Mouse (Mus musculus) adrenal gland, adult 8-10 months (tissue): ENCODE results near the gene Ccdc69. TPM values are rescaled to one million over a fixed set of nuclear protein-coding genes. Genes with fewer than 3 reads are reported as not detected.
"Not testable (repeated sequence)": the region's sequence is repeated elsewhere in the genome, so short reads cannot be mapped to it uniquely, and the experiment has no call there.

Source experiments
- DNase-seq: peaks from one replicate; pipeline ENCODE4 v3.0.0; 2022
- total RNA-seq, 4 experiments: library from RNA; stranded (reverse); gene quantifications; 2 replicates each; pipeline ENCODE4 v1.2.4; 2022

Gene Ccdc69
- total RNA-seq, result 1 to 10 TPM; 3.9 to 7.5 (median 4.5) TPM

DNA sequence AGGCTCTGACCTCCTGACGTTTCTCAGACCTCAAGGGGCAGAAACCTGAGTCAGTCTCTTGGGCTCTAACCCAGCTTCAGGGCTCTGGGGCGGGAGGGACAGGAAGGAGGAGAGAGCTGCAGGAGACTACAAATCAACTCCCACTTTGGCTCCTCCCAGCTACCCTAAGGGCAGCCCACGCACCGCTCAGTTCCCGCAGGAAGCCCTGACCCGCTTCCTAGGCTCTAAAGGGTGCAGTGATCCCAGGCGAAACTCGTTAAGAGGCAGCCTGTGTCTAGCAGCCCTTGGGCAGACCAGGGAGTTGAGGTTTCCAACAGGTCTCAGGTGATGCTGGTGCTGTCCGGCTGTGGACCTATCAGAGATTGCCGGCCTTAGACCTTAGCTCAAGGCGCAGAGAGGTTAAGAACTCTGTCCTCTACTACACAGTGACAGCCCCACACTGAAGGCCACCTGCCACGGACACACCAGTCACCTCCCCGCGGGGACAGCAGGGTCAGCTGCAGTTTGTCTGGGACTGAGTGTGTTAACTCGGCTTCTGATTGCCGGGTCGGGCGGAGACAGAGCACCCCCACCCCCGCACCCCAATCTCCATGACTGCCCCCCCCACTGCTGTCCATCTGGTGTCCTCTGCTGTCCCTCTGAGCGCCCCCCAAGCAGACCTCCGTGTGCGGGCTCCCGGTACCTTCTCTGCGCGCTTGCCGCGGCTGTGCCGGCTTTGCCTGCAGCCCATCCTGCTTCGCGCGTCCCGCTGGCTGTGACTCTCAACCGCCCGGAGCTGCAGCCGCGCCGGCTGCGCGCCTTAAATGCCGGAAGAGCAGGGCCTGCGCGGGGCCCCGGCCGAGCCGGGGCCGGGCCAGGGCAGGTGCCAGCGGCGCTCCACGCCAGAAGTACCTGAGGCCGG lies at the start of gene Ccdc69:
Ccdc69 (minus strand) TSS at position 801 of the 901 bp plus-strand sequence.
- peak; percentile 78 for DNase-seq

- no peak for DNase-seq
Observed at GRCm38 (mm10) chr11:55126663-55127062, 48.7 kb upstream of the Ccdc69 start.

GRCm38 (mm10) chr11:55121430-55121829 lies 43.5 kb upstream of the Ccdc69 start:
- no peak for DNase-seq

- no peak for DNase-seq
Observed at GRCm38 (mm10) chr11:55120821-55121271, 42.9 kb upstream of the Ccdc69 start.

- DNase-seq, result no peak
Observed at GRCm38 (mm10) chr11:55120279-55120678, 42.3 kb upstream of the Ccdc69 start.

- DNase-seq, result no peak
Observed at GRCm38 (mm10) chr11:55117031-55117430, 39.1 kb upstream of the Ccdc69 start.

GRCm38 (mm10) chr11:55116004-55116403 lies 38.1 kb upstream of the Ccdc69 start:
- no peak for DNase-seq

GRCm38 (mm10) chr11:55114291-55114690 lies 36.4 kb upstream of the Ccdc69 start:
- no peak for DNase-seq

DNA sequence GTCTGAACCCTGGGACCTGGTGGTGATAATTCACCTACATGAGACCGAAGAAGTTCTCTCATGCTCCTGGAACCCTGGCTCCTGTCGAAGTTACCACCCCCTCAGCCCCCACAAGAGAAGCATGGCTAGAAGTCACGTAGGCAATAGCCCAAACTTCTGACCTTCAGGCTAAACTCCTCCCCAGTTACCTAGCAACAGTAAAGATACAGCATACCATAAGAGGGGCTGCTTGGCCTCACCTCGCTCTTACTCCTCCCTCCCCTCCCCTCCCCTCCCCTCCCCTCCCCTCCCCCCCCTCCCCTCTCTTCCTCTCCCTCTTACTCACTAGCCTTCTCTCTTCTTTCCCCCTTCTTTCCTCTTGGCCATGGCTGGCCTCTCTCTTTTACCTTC lies 35.9 kb upstream of the Ccdc69 start:
- DNase-seq, result not testable (repeated sequence)

DNA sequence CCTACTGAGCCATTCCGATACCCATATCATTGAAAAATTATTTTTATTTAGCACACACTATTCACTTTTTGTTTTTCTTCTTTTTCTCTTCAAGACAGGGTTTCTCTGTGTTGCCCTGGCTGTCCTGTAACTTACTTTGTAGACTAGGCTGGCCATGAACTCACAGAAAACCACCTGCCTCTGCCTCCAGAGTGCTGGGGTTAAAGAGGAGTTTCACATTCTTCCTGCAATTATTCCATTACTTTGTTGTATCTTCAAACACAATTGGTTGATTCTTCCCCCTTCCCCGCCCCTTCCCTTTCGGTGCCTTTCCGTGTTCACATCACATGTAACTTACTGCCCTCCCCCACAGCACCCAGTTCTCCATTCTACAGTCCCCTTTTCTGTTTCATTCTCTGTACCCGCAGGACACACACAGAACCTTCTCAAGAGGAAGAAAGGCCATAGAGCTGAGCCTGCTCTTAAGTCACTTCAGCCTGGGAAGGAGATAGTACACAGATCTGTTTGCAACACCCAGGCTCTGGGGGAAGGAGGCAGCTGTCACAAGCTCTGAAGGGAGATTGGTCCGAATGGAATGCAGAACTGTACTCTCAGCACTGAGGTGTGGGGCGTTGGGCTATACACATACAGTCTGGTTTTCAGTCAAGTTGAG lies 35.4 kb upstream of the Ccdc69 start:
- no peak for DNase-seq

- no peak for DNase-seq
Observed at GRCm38 (mm10) chr11:55110566-55111169, 32.7 kb upstream of the Ccdc69 start.

GRCm38 (mm10) chr11:55109521-55110300 lies 31.8 kb upstream of the Ccdc69 start:
- DNase-seq, result no peak

DNA sequence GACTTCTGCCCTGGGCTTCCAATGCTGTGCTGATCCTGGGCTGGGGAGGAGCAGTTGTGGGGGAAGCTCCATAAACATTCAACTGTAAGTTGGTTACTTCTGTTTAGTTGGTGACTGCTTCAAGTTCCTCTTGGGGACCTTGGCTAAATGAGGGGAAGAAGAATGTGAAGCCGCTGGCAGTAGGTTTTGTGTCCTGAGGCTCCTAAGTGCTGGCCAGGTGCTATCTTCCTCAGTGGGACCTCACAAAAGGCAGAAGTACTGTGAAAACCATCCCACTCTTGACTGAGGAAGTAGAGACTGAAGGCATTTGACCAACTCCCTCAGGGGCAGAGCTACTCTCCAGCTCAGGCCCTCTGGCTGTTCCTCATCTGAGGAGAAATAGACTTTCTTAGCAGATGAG lies 28.7 kb upstream of the Ccdc69 start:
- DNase-seq, result no peak

- no peak for DNase-seq
Observed at GRCm38 (mm10) chr11:55105389-55105788, 27.5 kb upstream of the Ccdc69 start.

DNA sequence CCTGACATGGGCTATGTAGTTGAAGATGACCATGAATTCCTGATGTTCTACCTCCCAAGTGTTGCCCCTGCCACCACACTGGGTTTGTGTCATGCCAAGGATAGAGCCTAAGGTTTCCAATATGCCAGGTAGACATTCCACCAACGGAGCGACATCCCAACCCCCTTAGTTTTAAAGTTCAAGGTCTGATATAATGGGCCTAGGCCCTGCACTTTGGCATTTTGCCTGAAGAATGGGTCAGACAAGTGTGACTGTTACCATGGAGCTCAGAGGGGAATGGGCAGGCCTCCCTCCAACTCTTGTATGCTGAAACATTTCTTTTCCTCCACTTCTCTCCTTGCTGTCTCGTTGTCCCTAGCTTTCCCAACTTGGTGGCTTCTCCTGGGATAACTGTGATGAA lies 25.3 kb upstream of the Ccdc69 start:
- DNase-seq, result no peak

- DNase-seq, result no peak
Observed at GRCm38 (mm10) chr11:55102015-55102414, 24.1 kb upstream of the Ccdc69 start.

- no peak for DNase-seq
Observed at GRCm38 (mm10) chr11:55099868-55100267, 21.9 kb upstream of the Ccdc69 start.

GRCm38 (mm10) chr11:55099019-55099771 lies 21.3 kb upstream of the Ccdc69 start:
- DNase-seq, result no peak

DNA sequence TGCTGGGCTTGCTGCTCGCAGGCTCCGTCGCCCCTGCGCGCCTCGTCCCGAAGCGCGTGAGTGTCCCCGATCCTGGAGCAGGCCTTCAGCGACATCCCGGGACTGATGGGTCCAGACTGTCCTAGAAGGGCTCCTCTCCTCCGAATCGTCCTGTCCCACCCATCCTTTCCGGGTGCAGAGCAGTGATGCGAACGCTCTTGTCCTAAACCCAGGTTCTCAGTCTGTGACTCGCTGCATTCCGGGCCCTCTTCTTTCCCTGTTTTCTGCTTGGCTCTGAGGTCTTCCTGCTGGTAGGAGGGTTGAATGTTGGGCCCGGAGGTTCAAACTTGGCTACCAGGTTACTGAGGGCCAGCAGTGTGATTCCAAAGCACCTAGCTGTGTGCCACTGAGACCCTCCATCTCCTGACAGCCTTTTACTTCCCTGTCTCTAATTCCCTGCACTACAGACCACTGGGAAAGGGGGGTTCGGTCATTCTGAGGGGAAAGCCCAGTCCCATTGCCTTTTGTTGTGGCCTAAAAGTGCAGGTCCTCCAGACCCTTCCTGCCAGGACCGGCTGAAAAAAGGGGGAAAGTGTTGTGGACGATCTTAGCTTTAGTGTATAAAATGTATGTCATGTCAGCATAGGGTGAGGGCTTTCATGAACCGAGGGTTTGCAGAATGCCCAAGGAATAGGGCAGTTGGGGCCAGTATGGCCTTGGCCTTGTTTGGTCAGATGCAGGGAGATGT lies 20.4 kb upstream of the Ccdc69 start:
- DNase-seq, result no peak

DNA sequence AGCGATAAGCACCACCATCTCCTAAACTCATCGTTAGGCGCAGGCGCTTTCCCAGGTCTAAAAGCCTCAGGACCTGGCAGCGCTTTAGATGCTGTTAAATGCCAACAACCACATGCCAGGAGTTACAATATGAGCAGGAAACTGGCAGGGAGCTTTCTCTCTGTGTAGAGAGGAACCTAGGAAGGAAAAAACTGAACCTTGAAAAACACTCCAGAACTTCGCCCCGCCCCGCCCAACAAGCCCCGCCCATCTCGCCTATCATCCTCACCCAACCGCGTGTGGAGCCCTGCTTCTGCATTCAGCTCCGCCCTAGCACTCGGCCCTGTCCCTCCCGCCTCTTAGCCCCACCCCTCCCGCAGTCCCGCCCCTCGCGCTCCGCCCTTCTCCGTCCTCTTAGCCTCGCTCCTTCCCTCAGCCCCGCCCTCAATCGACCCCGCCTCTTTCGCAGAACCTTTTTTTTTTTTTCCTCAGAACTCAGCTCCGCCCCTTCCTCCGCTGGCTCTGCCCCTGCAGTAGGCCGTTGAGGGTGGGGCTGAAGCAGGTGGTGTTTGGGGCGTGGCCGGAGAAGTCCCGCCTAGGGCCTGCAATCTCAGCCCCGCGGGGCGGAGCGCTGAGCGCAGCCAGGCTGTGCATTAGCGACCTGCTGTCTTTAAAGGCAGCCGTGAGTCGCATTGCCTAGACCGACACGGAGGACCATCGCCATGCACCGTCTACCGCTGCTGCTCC lies 19.7 kb upstream of the Ccdc69 start, which contains the start of gene Gm2a:
Gm2a (plus strand) TSS at position 653 of the 726 bp plus-strand sequence.
- peak; percentile 97 for DNase-seq
